Mouse (Mus musculus): ENCODE measurements around the gene 1700021F05Rik.

DNA sequence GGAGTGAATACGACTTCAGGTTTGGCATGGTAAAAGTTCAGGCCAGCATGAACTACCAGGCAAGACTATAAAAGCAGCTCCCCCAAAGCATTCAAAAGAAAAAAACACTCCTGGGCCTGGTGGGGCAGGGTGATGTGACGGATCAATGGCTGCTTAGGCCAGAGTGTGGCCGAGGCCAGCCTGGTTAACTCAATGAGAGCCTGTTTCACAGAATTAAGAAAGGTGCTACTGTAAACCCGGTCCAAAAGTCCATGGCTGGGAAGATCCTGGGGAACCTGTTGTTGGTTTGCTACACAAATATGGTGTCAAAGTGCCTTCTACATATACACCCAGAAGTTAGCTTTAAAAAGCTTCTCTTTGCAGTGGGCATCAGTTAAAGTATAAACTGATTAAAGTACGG lies 2.0 kb downstream of the 1700021F05Rik start:
- no peak for TF ChIP-seq POLR2A (IDR thresholded peaks at IDR 0.05; ENCODE audit: control insufficient read depth, low read depth, low read length)
- TF ChIP-seq CTCF (IDR thresholded peaks at IDR 0.05; ENCODE audit: control insufficient read depth, insufficient read depth, insufficient replicate concordance, low read depth, low read length): no peak
